Mouse (Mus musculus): Measurements from ENCODE around the gene Rgs5. TPM values are rescaled to one million over a fixed set of nuclear protein-coding genes. Genes with fewer than 3 reads are reported as not detected.

The Rgs5 gene
- polyA plus RNA-seq (2016; fragmentation: Nextera tagmentation; extraction: Ambion mirVana): 5.3 and 5.8 TPM in 2 replicates

DNA sequence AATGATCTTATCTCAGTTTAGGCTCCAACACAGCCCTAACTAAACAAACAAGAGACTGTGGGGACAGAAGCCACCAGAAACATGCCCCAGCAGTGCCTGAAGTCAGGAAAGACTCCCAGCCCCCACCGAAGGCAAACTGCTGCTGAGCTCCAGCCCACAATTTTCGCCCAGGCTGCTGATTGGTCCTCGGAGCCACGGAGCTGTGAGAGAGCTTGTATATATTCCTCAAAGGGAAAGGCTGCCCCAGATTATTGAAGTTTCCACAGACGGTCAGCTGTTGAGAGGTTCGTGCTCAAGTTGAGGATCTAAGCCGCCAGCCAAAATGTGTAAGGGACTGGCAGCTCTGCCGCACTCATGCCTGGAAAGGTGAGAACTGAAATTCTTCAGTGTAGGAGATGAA is at the start of gene Rgs5:
Rgs5 (plus strand) TSS at position 246 of the 400 bp plus-strand sequence.
- peak within 1 kb of the TSS; percentile 30 for H3K4me2 ChIP-seq (replicated peaks)

GRCm38 (mm10) chr1:169606164-169606563 is 49.1 kb upstream of the Rgs5 start:
- H3K4me1 ChIP-seq: no peaks in the 10 kb centered on the region
- H3K27ac ChIP-seq: no peak overlapping the region
- H3K4me2 ChIP-seq (replicated peaks): no peak overlapping the region
- H3K9ac ChIP-seq: no peak overlapping the region
- H3K36me3 ChIP-seq: no peaks in the 10 kb centered on the region
- ATAC-seq (ENCODE audit: low FRiP score): no peak
- H3K27me3 ChIP-seq: no peaks in the 10 kb centered on the region
- H3K4me3 ChIP-seq: no peak overlapping the region
- H3K9me3 ChIP-seq (replicated peaks): no peaks in the 10 kb centered on the region
- 56% methylated on average over 3 of the region's 3 CpGs for WGBS

More for the DNA sequence above, at the start of gene Rgs5:
- H3K4me3 ChIP-seq: no peak within 1 kb of the TSS
- no peaks in the 10 kb centered on the region for H3K36me3 ChIP-seq
- H3K27me3 ChIP-seq: no peaks in the 10 kb centered on the region
- peaks cover 7% of the 10 kb centered on the region; the same call in 1 of the 2 replicates for H3K4me1 ChIP-seq
- H3K9me3 ChIP-seq (replicated peaks): no peaks in the 10 kb centered on the region
- no peak for ATAC-seq (ENCODE audit: low FRiP score)
- 30% methylated on average over 8 of the region's 8 CpGs for WGBS
- no peak within 1 kb of the TSS for H3K27ac ChIP-seq
- no peak within 1 kb of the TSS for H3K9ac ChIP-seq

GRCm38 (mm10) chr1:169629738-169630137 is 25.6 kb upstream of the Rgs5 start:
- H3K27ac ChIP-seq: no peak overlapping the region
- H3K9ac ChIP-seq: no peak overlapping the region
- H3K4me3 ChIP-seq: no peak overlapping the region
- no peak for ATAC-seq (ENCODE audit: low FRiP score)
- no peaks in the 10 kb centered on the region for H3K4me1 ChIP-seq
- no peaks in the 10 kb centered on the region for H3K9me3 ChIP-seq (replicated peaks)
- H3K27me3 ChIP-seq: no peaks in the 10 kb centered on the region
- H3K36me3 ChIP-seq: no peaks in the 10 kb centered on the region
- 88% methylated on average over 7 of the region's 7 CpGs for WGBS
- no peak overlapping the region for H3K4me2 ChIP-seq (replicated peaks)

DNA sequence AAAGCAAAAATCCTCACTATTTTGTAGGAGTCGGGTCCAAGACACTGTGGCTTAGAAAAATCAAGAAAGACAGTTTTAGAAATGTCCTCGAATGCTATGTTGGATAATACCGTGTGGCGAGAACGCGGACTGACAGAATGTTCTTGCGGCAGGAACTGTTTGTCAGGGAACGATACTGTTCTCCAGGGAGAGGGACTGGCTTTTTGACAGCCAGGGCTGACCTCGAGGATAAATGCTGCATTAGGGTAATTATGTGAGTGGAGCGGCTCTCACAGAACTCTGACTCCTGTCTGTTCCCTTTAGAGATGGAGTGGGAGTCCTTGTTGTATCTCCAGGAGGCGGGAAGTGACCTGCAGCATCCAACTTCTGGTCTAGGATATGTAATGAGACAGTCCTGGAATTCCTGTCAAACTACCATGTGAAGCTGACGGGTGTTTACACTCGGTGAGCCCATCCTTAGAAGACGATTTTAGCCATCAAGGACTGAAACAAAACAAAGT is 18.0 kb upstream of the Rgs5 start:
- Histone ChIP-seq H3K9me3 (replicated peaks) (no peaks in the 10 kb centered on the region), H3K9ac (no peak overlapping the region), H3K27me3 (no peaks in the 10 kb centered on the region), H3K27ac (no peak overlapping the region), H3K4me2 (replicated peaks) (no peak overlapping the region), H3K4me1 (no peaks in the 10 kb centered on the region), H3K4me3 (no peak overlapping the region), H3K36me3 (no peaks in the 10 kb centered on the region)
- ATAC-seq (ENCODE audit: low FRiP score): no peak
- WGBS: 78% methylated on average over 14 of the region's 14 CpGs

DNA sequence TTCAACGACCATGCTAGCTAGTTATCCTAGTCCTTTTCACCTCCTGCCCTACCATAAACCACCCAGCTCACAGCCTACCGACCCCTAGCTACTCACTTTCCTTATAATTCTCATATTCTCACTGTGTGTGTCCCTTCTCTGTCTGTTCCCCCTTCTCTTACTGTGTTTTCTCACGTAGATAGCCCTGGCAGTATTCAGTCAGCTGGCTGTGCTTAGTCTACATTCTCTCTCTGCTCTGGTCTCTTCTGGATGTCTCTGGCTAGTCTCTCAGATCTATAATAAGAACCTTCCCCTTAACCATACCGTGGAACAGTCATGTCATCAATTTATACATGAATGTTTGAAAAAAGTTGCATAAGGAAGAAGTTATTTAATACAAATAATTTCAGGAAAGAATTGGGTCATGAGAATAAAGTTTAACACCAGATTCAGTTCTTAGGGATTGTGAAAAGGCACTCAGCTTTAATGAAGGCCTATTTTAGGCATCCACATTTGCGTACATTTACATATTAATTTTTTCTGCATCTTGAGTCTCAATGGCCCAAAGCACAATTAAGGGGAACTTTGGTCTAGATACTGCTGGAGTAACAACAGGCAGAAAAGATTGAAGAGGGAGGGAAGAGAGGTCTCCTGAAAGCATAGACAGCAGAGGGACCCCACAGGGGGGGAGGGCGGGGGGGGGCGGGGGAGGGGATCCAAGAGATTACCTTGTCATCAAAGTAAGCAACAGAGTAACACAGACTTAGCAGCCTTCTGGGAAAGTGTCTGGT is 10.2 kb upstream of the Rgs5 start:
- H3K36me3 ChIP-seq: no peaks in the 10 kb centered on the region
- ATAC-seq (ENCODE audit: low FRiP score): no peak
- 78% methylated on average over 7 of the region's 7 CpGs for WGBS

GRCm38 (mm10) chr1:169659479-169659878 is 4.2 kb downstream of the Rgs5 start:
- WGBS: 20% methylated on average over 4 of the region's 4 CpGs
- Histone ChIP-seq H3K4me1 (peaks cover 7% of the 10 kb centered on the region; the same call in 1 of the 2 replicates), H3K4me2 (replicated peaks) (no peak overlapping the region), H3K27ac (no peak overlapping the region), H3K27me3 (no peaks in the 10 kb centered on the region), H3K4me3 (no peak overlapping the region), H3K9ac (no peak overlapping the region), H3K9me3 (replicated peaks) (no peaks in the 10 kb centered on the region), H3K36me3 (no peaks in the 10 kb centered on the region)
- ATAC-seq (ENCODE audit: low FRiP score): no peak

More for the DNA sequence above, 10.2 kb upstream of the Rgs5 start:
- no peaks in the 10 kb centered on the region for H3K9me3 ChIP-seq (replicated peaks)
- H3K4me1 ChIP-seq: no peaks in the 10 kb centered on the region
- H3K27me3 ChIP-seq: no peaks in the 10 kb centered on the region
- H3K27ac ChIP-seq: no peak overlapping the region
- no peak overlapping the region for H3K9ac ChIP-seq
- no peak overlapping the region for H3K4me2 ChIP-seq (replicated peaks)
- H3K4me3 ChIP-seq: no peak overlapping the region

DNA sequence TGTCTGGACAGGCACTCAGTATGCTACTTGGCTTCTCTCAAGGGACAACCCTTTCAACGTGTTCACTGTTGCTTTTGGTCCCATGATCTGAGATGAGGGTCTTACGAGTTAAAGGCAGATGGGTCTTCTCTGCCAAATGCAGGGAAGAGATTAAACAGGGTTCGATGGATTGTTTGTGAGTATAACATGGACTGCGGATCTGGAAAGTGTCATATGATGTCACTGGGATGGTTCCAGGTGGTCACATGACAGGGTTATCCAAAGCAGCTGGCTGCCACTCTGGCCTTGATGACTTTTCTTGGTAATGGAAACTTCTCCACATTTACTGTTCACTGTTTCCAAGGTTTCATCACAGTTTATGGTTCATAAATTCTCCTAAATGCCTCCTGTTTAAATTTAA is 12.0 kb downstream of the Rgs5 start:
- ATAC-seq (ENCODE audit: low FRiP score): no peak

DNA sequence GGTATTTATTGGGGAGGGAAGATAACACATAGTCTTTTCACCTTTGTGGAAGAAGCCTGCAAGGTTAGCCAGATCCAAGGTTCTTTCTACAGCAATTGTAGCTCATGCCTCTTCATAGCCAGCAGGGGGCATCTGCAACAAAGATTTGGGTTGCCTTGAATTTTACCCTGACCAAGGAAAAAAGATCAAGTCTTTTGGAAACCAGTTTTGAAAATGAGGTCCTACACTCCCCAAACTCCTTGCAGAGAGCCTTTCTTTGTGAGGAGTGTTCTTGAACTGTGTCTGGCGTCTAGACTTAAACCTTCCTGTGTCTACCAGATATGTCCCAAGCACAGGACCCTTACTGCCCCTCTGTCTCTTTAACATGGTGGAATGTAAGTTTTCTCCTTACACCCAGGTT is 15.4 kb downstream of the Rgs5 start:
- 0 out of 2 replicates have a peak, but pooled peaks have one; percentile 6 for ATAC-seq (ENCODE audit: low FRiP score)
- no peak overlapping the region for H3K4me3 ChIP-seq
- H3K4me1 ChIP-seq: no peaks in the 10 kb centered on the region
- 74% methylated on average over 1 of the region's 1 CpGs for WGBS
- H3K9ac ChIP-seq: no peak overlapping the region
- no peaks in the 10 kb centered on the region for H3K9me3 ChIP-seq (replicated peaks)
- no peaks in the 10 kb centered on the region for H3K36me3 ChIP-seq
- H3K27ac ChIP-seq: no peak overlapping the region
- H3K27me3 ChIP-seq: no peaks in the 10 kb centered on the region
- no peak overlapping the region for H3K4me2 ChIP-seq (replicated peaks)

More for the DNA sequence above, 12.0 kb downstream of the Rgs5 start:
- no peak overlapping the region for H3K4me3 ChIP-seq
- H3K4me1 ChIP-seq: no peaks in the 10 kb centered on the region
- H3K27ac ChIP-seq: no peak overlapping the region
- WGBS: 72% methylated on average over 4 of the region's 4 CpGs
- H3K36me3 ChIP-seq: no peaks in the 10 kb centered on the region
- no peaks in the 10 kb centered on the region for H3K27me3 ChIP-seq
- H3K9me3 ChIP-seq (replicated peaks): no peaks in the 10 kb centered on the region
- no peak overlapping the region for H3K9ac ChIP-seq
- H3K4me2 ChIP-seq (replicated peaks): no peak overlapping the region

GRCm38 (mm10) chr1:169671801-169672200 is 16.5 kb downstream of the Rgs5 start:
- H3K4me2 ChIP-seq (replicated peaks): no peak overlapping the region
- H3K9me3 ChIP-seq (replicated peaks): no peaks in the 10 kb centered on the region
- WGBS: 84% methylated on average over 2 of the region's 2 CpGs
- H3K36me3 ChIP-seq: no peaks in the 10 kb centered on the region
- H3K9ac ChIP-seq: no peak overlapping the region
- no peaks in the 10 kb centered on the region for H3K27me3 ChIP-seq
- H3K27ac ChIP-seq: no peak overlapping the region
- H3K4me3 ChIP-seq: no peak overlapping the region
- no peak for ATAC-seq (ENCODE audit: low FRiP score)
- no peaks in the 10 kb centered on the region for H3K4me1 ChIP-seq

- no peaks in the 10 kb centered on the region for H3K36me3 ChIP-seq
- no peak overlapping the region for H3K27ac ChIP-seq
- H3K4me2 ChIP-seq (replicated peaks): no peak overlapping the region
- H3K4me1 ChIP-seq: no peaks in the 10 kb centered on the region
- no peaks in the 10 kb centered on the region for H3K27me3 ChIP-seq
- H3K9ac ChIP-seq: no peak overlapping the region
- WGBS: 87% methylated on average over 4 of the region's 4 CpGs
- no peak overlapping the region for H3K4me3 ChIP-seq
- ATAC-seq (ENCODE audit: low FRiP score): no peak
- no peaks in the 10 kb centered on the region for H3K9me3 ChIP-seq (replicated peaks)
Observed at GRCm38 (mm10) chr1:169672272-169672671, 17.0 kb downstream of the Rgs5 start.

- H3K27ac ChIP-seq: no peak overlapping the region
- ATAC-seq (ENCODE audit: low FRiP score): no peak
- H3K9me3 ChIP-seq (replicated peaks): no peaks in the 10 kb centered on the region
- H3K4me1 ChIP-seq: no peaks in the 10 kb centered on the region
- no peak overlapping the region for H3K9ac ChIP-seq
- H3K36me3 ChIP-seq: no peaks in the 10 kb centered on the region
- no peak overlapping the region for H3K4me2 ChIP-seq (replicated peaks)
- WGBS: 66% methylated on average over 3 of the region's 3 CpGs
- no peaks in the 10 kb centered on the region for H3K27me3 ChIP-seq
- H3K4me3 ChIP-seq: no peak overlapping the region
Observed at GRCm38 (mm10) chr1:169674116-169674515, 18.8 kb downstream of the Rgs5 start.

- ATAC-seq (ENCODE audit: low FRiP score): no peak
- Histone ChIP-seq H3K27ac (no peak overlapping the region), H3K4me2 (replicated peaks) (no peak overlapping the region), H3K9ac (no peak overlapping the region), H3K36me3 (no peaks in the 10 kb centered on the region), H3K4me3 (no peak overlapping the region), H3K27me3 (no peaks in the 10 kb centered on the region), H3K4me1 (no peaks in the 10 kb centered on the region), H3K9me3 (replicated peaks) (no peaks in the 10 kb centered on the region)
- 79% methylated on average over 1 of the region's 1 CpGs for WGBS
Observed at GRCm38 (mm10) chr1:169676751-169677150, 21.4 kb downstream of the Rgs5 start.

Measured in hindbrain, embryonic 12.5 days (tissue).